Mouse (Mus musculus) liver, embryonic 12.5 days (tissue): ENCODE measurements around the gene Spata13. TPM values are rescaled to one million over a fixed set of nuclear protein-coding genes. Genes with fewer than 3 reads are reported as not detected.
A peak's percentile ranks its signal among the peaks of the same experiment; 100 is the strongest.

Source experiments
- ATAC-seq: fragments of 200-750 bp; cut with Nextera tagmentation; 2 replicates; pipeline ENCODE4 v1.8.0; 2017; ENCODE audit warnings: moderate number of reproducible peaks, mild to moderate bottlenecking, moderate library complexity
- H3K27ac ChIP-seq: fragments of 300-500 bp; sonication (generic); 2 replicates; pipeline ENCODE4 v1.5.1; 2016; ENCODE audit warnings: mild to moderate bottlenecking
- H3K27me3 ChIP-seq: fragments of 300-500 bp; sonication (generic); replicated peaks from 2 replicates; pipeline ENCODE4 v1.6.1; 2016; ENCODE audit warnings: mild to moderate bottlenecking, moderate library complexity
- H3K36me3 ChIP-seq: fragments of 300-500 bp; sonication (generic); 2 replicates; pipeline ENCODE4 v1.6.1; 2016; ENCODE audit warnings: mild to moderate bottlenecking, moderate library complexity
- H3K4me1 ChIP-seq: fragments of 300-500 bp; sonication (generic); 2 replicates; pipeline ENCODE4 v1.6.1; 2016
- H3K4me2 ChIP-seq: fragments of 300-500 bp; sonication (generic); 2 replicates; pipeline ENCODE4 v1.6.1; 2016; ENCODE audit warnings: mild to moderate bottlenecking, moderate library complexity
- H3K4me3 ChIP-seq: fragments of 300-500 bp; sonication (generic); 2 replicates; pipeline ENCODE4 v1.5.1; 2016; ENCODE audit warnings: mild to moderate bottlenecking, moderate library complexity
- H3K9ac ChIP-seq: fragments of 300-500 bp; sonication (generic); 2 replicates; pipeline ENCODE4 v1.6.1; 2016; ENCODE audit warnings: mild to moderate bottlenecking, moderate library complexity
- H3K9me3 ChIP-seq: fragments of 300-500 bp; sonication (generic); replicated peaks from 2 replicates; pipeline ENCODE4 v1.6.1; 2016; ENCODE audit warnings: mild to moderate bottlenecking, moderate library complexity
- WGBS: fragments of 180-500 bp; shearing (Covaris S2); methylation state at CpG from one replicate; pipeline ENCODE4 v1.1.7; 2016; ENCODE audit not compliant: insufficient replicate concordance; 5-methylcytosine and 5-hydroxymethylcytosine counted together
- polyA plus RNA-seq: library from polyadenylated mRNA; unstranded; fragments of >200 nt; fragmentation: Nextera tagmentation; extraction: Ambion mirVana; gene quantifications from 2 replicates; pipeline ENCODE4 v1.2.1, GENCODE M21; 2016

Spata13 gene
- polyA plus RNA-seq, 1 experiment from 2014 or later, result 20.6 TPM

GRCm38 (mm10) chr14:60641120-60641519 lies 7.3 kb downstream of the Spata13 start:
- no peak overlapping the region for H3K4me2 ChIP-seq
- no peak overlapping the region for H3K9ac ChIP-seq
- no peak overlapping the region for H3K4me3 ChIP-seq
- H3K27ac ChIP-seq, result no peak overlapping the region
- no peak for ATAC-seq
- H3K27me3 ChIP-seq, result peaks cover 7% of the 10 kb centered on the region
- peaks cover 58% of the 10 kb centered on the region for H3K4me1 ChIP-seq
- H3K9me3 ChIP-seq, result no peaks in the 10 kb centered on the region
- peaks cover 20% of the 10 kb centered on the region for H3K36me3 ChIP-seq
- WGBS, result 86% methylated on average over 6 of the region's 6 CpGs

- Histone ChIP-seq H3K4me3 (no peak overlapping the region), H3K36me3 (peaks cover 15% of the 10 kb centered on the region), H3K9ac (no peak overlapping the region), H3K27me3 (peaks cover 7% of the 10 kb centered on the region), H3K4me2 (no peak overlapping the region), H3K4me1 (peaks cover 55% of the 10 kb centered on the region), H3K27ac (no peak overlapping the region), H3K9me3 (no peaks in the 10 kb centered on the region)
- 76% methylated on average over 1 of the region's 1 CpGs for WGBS
- ATAC-seq, result no peak
Observed at GRCm38 (mm10) chr14:60642131-60642530, 8.3 kb downstream of the Spata13 start.

GRCm38 (mm10) chr14:60643098-60643870 lies 9.5 kb downstream of the Spata13 start:
- no peak overlapping the region for H3K4me3 ChIP-seq
- ATAC-seq, result no peak
- no peak overlapping the region for H3K4me2 ChIP-seq
- no peaks in the 10 kb centered on the region for H3K9me3 ChIP-seq
- 81% methylated on average over 14 of the region's 14 CpGs for WGBS
- H3K4me1 ChIP-seq, result peaks cover 45% of the 10 kb centered on the region
- H3K27me3 ChIP-seq, result no peaks in the 10 kb centered on the region
- no peak overlapping the region for H3K9ac ChIP-seq
- H3K27ac ChIP-seq, result no peak overlapping the region
- peaks cover 14% of the 10 kb centered on the region for H3K36me3 ChIP-seq

DNA sequence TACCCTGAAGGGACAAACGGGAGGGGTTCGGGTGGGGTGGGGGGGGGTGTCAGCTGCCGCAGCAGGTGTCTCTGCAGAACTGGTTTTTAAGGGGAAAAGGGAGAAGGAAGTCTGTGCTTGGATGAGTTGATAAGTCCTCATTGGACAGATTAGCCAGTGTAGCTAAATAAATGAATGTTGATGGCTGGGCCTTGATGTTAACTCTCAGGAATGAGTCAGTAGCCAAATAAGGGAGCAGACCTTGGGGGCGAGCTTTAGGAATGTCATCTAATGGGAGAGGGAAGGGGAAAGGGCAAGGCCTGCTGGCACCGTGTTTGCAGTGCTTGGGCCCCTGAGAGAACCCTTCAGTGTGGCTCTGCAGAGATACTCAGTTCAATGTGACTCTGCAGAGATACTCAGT lies 12.6 kb downstream of the Spata13 start:
- peaks cover 7% of the 10 kb centered on the region for H3K36me3 ChIP-seq
- H3K27ac ChIP-seq, result no peak overlapping the region
- peaks cover 44% of the 10 kb centered on the region for H3K4me1 ChIP-seq
- no peak overlapping the region for H3K4me3 ChIP-seq
- 64% methylated on average over 5 of the region's 5 CpGs for whole genome bisulfite sequencing
- H3K9me3 ChIP-seq, result no peaks in the 10 kb centered on the region
- no peak overlapping the region for H3K4me2 ChIP-seq
- no peaks in the 10 kb centered on the region for H3K27me3 ChIP-seq
- ATAC-seq, result no peak
- H3K9ac ChIP-seq, result no peak overlapping the region

DNA sequence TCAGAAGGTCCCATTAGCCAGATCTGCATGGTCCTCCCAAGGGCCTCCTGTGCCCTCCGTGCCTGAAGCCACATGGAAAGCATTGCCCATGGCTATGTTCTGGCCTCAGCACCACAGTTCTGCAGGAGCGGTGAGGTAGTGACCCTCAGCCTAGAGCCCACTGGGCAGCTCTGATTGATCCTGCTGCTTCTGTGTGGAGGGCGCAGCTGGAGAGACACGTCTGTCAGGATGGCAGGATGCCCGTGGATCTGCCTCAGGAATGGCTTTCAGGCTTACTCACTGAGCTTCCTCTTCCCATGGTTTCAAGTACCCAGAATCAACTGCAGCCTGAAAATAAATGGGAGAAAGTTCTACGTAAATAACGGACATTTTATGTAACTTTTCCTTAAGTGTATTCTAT lies 14.1 kb downstream of the Spata13 start:
- Histone ChIP-seq H3K4me2 (no peak overlapping the region), H3K27ac (no peak overlapping the region), H3K4me1 (peaks cover 57% of the 10 kb centered on the region), H3K4me3 (no peak overlapping the region), H3K36me3 (peaks cover 7% of the 10 kb centered on the region), H3K9ac (no peak overlapping the region), H3K9me3 (no peaks in the 10 kb centered on the region), H3K27me3 (no peaks in the 10 kb centered on the region)
- ATAC-seq, result no peak
- WGBS, result 81% methylated on average over 7 of the region's 7 CpGs

GRCm38 (mm10) chr14:60648956-60649355 lies 15.2 kb downstream of the Spata13 start:
- WGBS, result 62% methylated on average over 1 of the region's 1 CpGs
- no peak for ATAC-seq
- Histone ChIP-seq H3K27me3 (no peaks in the 10 kb centered on the region), H3K9ac (no peak overlapping the region), H3K36me3 (peaks cover 7% of the 10 kb centered on the region), H3K27ac (no peak overlapping the region), H3K4me3 (no peak overlapping the region), H3K9me3 (no peaks in the 10 kb centered on the region), H3K4me2 (no peak overlapping the region), H3K4me1 (peaks cover 59% of the 10 kb centered on the region)

DNA sequence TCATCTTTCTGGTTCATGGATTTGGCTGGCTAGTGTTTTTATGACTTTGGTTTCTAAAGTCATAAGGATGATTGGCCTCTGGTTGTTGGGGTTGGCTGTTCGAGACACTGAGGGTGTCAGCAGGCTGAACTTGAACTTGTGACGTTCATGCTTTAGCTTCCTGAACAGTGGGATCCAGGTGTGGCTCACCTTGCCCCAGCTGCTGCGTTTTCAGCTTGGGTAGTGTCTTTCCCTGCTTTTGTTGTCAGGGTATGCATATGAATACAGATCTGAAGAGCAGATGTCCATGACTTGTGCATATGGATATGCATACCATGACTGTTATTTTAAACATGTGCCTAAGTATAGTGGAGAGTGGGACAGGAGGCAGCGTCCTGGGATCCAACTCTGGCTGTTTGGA lies 19.4 kb downstream of the Spata13 start:
- Histone ChIP-seq H3K27ac (peak overlapping the region; percentile 88), H3K9ac (peak overlapping the region; percentile 37; the same call in 1 of the 2 replicates), H3K4me3 (no peak overlapping the region), H3K4me2 (peak overlapping the region; percentile 62), H3K4me1 (peaks cover 85% of the 10 kb centered on the region), H3K9me3 (no peaks in the 10 kb centered on the region), H3K36me3 (no peaks in the 10 kb centered on the region; the same call in 1 of the 2 replicates), H3K27me3 (no peaks in the 10 kb centered on the region)
- whole genome bisulfite sequencing, result 79% methylated on average over 4 of the region's 4 CpGs
- ATAC-seq, result no peak

- Histone ChIP-seq H3K9ac (peak overlapping the region; percentile 63), H3K9me3 (no peaks in the 10 kb centered on the region), H3K27me3 (no peaks in the 10 kb centered on the region), H3K4me2 (peak overlapping the region; percentile 62), H3K36me3 (no peaks in the 10 kb centered on the region; the same call in 1 of the 2 replicates), H3K4me3 (peak overlapping the region; percentile 14; the same call in 1 of the 2 replicates), H3K27ac (peak overlapping the region; percentile 88), H3K4me1 (peaks cover 88% of the 10 kb centered on the region)
- ATAC-seq, result peak; percentile 99
- 21% methylated on average over 5 of the region's 5 CpGs for WGBS
Observed at GRCm38 (mm10) chr14:60653977-60654376, 20.2 kb downstream of the Spata13 start.

- H3K27ac ChIP-seq, result peak overlapping the region; percentile 88
- peak overlapping the region; percentile 62 for H3K4me2 ChIP-seq
- H3K9me3 ChIP-seq, result no peaks in the 10 kb centered on the region
- H3K36me3 ChIP-seq, result no peaks in the 10 kb centered on the region; the same call in 1 of the 2 replicates
- H3K4me1 ChIP-seq, result peaks cover 89% of the 10 kb centered on the region
- WGBS, result 79% methylated on average over 11 of the region's 11 CpGs
- H3K27me3 ChIP-seq, result no peaks in the 10 kb centered on the region
- H3K9ac ChIP-seq, result peak overlapping the region; percentile 63
- no peak overlapping the region for H3K4me3 ChIP-seq
- no peak for ATAC-seq
Observed at GRCm38 (mm10) chr14:60654708-60655107, 20.9 kb downstream of the Spata13 start.

GRCm38 (mm10) chr14:60655941-60656700 lies 22.3 kb downstream of the Spata13 start:
- Histone ChIP-seq H3K4me2 (peak overlapping the region; percentile 19), H3K9ac (no peak overlapping the region), H3K4me1 (peaks cover 85% of the 10 kb centered on the region), H3K27me3 (no peaks in the 10 kb centered on the region), H3K27ac (peak overlapping the region; percentile 88), H3K9me3 (no peaks in the 10 kb centered on the region), H3K36me3 (peaks cover 3% of the 10 kb centered on the region; the same call in 1 of the 2 replicates), H3K4me3 (no peak overlapping the region)
- WGBS, result 76% methylated on average over 15 of the region's 15 CpGs
- ATAC-seq, result no peak

DNA sequence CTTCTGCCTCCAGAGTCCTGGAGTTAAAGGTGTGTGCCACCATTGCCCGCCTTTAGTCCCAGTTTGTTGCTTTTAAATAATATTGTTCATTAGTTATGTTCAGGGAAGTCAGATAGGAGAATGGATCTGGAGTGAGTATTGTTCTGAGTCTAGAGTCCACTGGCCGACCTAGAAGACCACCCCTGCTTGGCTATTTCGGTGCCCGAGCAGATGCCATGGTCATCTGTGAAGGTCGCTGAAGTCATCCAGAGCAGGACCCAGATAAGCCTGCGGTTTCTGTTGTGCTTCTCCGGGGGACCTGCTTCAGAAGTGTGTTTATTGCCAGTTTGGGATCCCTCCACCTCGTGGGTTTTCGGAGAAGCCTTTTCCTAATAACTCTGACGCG lies 22.9 kb downstream of the Spata13 start:
- Histone ChIP-seq H3K27ac (peak overlapping the region; percentile 88), H3K9me3 (no peaks in the 10 kb centered on the region), H3K4me2 (no peak overlapping the region), H3K27me3 (no peaks in the 10 kb centered on the region), H3K4me1 (peaks cover 81% of the 10 kb centered on the region), H3K4me3 (no peak overlapping the region), H3K9ac (no peak overlapping the region), H3K36me3 (0 out of 2 replicates have a peak, but pooled peaks cover 3% of the 10 kb centered on the region)
- no peak for ATAC-seq
- 78% methylated on average over 11 of the region's 11 CpGs for WGBS

- H3K27me3 ChIP-seq, result no peaks in the 10 kb centered on the region
- 53% methylated on average over 2 of the region's 2 CpGs for WGBS
- H3K9me3 ChIP-seq, result no peaks in the 10 kb centered on the region
- H3K27ac ChIP-seq, result peak overlapping the region; percentile 39; the same call in 1 of the 2 replicates
- ATAC-seq, result no peak
- no peak overlapping the region for H3K4me3 ChIP-seq
- peaks cover 79% of the 10 kb centered on the region for H3K4me1 ChIP-seq
- no peak overlapping the region for H3K4me2 ChIP-seq
- peak overlapping the region; percentile 10; the same call in 1 of the 2 replicates for H3K9ac ChIP-seq
- 0 out of 2 replicates have a peak, but pooled peaks cover 3% of the 10 kb centered on the region for H3K36me3 ChIP-seq
Observed at GRCm38 (mm10) chr14:60657891-60658290, 24.1 kb downstream of the Spata13 start.
